Mouse (Mus musculus): ENCODE measurements around the gene Usp28. TPM values are rescaled to one million over a fixed set of nuclear protein-coding genes. Genes with fewer than 3 reads are reported as not detected.

Usp28 gene
- total RNA-seq, 2 experiments from 2014 or later, result 41.3 to 54.3 TPM

DNA sequence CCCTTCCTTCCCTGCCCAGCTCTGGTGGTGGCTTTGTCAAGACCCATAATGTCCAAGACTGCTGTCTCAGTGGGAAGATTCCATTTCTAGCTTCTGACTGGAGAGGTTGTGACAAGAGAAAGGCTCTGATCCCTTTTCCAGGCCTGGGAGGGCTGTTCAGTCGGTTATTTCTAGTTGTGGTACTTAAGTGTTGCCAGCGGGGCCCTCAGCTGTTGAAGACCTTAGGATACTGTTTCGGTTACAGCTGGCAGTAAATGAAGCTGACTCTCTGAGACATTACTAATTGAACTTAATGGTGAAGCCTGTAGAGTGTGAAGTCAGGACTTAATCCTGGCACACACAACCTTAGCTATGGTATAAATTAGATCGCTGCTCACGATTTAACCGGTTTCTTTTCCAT, 14.1 kb downstream of the Usp28 start:
- DNase-seq (ENCODE audit: low spot score in 2 of 2), result no peak
- intact Hi-C loops (cut with DNase I), result no loop called here

- no peak for DNase-seq (ENCODE audit: low spot score in 2 of 2)
- intact Hi-C loops (cut with DNase I), result no loop called here
Observed at GRCm38 (mm10) chr9:49015824-49016223, 30.6 kb downstream of the Usp28 start.

DNA sequence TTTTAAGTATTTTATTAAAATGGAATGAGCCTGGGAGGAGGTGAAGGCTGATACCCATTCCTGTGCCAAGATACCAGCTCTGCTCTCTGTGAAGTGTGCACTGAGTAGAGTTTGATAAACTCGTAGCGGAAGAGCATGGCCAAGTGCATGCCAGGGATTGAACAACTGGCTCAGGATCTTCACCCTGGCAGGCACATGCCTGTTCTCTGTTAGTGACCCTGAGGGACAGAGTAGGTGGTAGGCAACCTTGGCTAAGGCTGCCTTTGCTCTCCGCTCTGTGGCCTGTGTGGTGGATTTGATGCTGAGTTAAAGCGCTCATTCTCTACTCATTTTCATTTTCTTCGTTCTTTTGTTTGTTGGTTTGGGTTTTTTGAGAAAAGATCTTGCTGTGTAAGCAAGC, 36.1 kb downstream of the Usp28 start:
- no peak for DNase-seq (ENCODE audit: low spot score in 2 of 2)
- intact Hi-C loops (cut with DNase I), result no loop called here

GRCm38 (mm10) chr9:49023956-49024355, 38.8 kb downstream of the Usp28 start:
- DNase-seq (ENCODE audit: low spot score in 2 of 2), result no peak
- intact Hi-C loops (cut with DNase I), result no loop called here

DNA sequence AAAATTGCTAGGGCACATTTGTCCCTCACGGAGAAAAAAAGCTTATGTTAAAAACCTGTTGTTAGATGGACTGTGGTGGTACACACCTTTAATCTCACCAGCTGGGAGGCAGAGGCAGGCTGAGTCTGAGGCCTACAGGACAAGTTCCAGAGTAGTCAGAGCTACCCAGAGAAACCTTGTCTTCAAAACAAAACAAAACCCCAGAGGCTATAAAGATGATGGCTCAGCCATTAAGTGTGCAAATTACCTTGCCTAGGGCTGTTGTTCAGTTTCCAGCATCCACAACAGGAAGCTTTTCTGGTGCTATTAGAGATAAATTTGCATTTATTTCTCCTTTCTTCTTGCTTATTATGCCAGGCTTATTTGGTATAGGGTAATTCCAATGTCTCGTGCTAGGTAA, 39.4 kb downstream of the Usp28 start:
- DNase-seq (ENCODE audit: low spot score in 2 of 2), result no peak
- intact Hi-C loops (cut with DNase I), result no loop called here

DNA sequence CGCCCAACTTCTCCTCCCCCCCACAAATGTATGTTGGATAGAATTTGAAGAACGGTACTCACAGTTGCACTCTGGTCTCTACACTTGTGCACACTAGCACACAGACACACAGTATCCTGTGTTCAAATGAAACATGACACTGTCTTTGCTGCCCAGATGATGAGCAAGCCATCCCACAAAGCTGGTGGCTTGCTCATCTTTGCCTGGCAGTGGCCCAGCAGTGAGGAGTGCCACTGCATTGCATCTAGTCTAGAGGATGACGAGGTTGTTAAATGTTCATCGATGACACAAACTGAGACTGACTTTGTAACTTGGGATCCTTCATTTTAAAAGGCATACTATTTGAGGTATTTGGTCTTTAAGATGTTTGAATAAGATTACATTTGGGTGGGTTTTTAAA, 49.6 kb downstream of the Usp28 start:
- intact Hi-C loops (cut with DNase I), result no loop called here
- DNase-seq (ENCODE audit: low spot score in 2 of 2), result peak; percentile 11 to 69

- no peak for DNase-seq (ENCODE audit: low spot score in 2 of 2)
- intact Hi-C loops (cut with DNase I), result loop anchor here (1.0 to 10.0 kb wide), 2 partner anchors 156 to 405 kb away; no protein-coding TSS in a partner anchor
Observed at GRCm38 (mm10) chr9:49050901-49051300, 65.7 kb downstream of the Usp28 start.

DNA sequence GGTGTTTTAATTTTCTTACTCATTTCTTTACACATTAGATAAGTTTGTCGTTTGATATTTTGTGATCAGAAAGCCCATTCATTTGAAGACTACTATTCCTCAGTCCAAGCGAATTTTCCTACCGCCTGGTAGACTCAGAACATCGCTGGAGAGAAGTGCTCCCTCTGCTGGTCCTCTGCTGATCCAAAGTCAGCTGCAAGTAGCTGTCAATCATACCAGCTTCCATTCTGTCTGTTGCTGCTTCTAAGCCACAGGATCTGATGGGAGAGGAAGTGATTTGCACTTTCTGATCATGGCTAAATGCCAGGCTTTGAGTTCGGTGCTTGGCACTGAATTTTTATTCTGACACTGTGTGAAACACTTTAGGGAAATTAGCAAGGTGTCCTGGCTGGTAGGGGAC, 66.2 kb downstream of the Usp28 start:
- peak; percentile 62 to 73 for DNase-seq (ENCODE audit: low spot score in 2 of 2)
- intact Hi-C loops (cut with DNase I), result loop anchor here (1.0 to 10.0 kb wide), 2 partner anchors 157 to 405 kb away; no protein-coding TSS in a partner anchor

DNA sequence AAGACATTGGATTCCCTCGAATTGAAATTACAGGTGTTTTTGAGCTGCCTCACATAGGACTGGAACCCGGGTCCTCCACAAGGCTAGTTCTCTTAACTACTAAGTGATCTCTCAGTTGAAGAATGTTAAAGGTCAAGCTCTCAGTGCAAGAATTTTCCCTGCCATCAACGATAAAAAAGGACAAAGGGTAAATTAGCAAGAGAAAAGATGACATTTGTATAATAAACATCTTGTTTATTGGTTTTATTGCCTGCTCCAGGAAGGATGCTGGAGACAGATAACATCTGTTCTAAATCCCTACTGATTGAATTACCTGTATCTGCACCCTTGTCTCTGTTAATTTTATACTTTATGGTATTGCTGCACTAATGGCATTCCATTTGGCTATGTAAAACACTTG, 68.9 kb downstream of the Usp28 start:
- intact Hi-C loops (cut with DNase I), result loop anchor here (10.0 kb wide), 1 partner anchor 159 kb away; no protein-coding TSS in a partner anchor
- DNase-seq (ENCODE audit: low spot score in 2 of 2), result no peak

GRCm38 (mm10) chr9:49055333-49056205, 70.4 kb downstream of the Usp28 start, which contains the start of gene Zw10:
Gene Zw10 (plus strand): TSS chr9:49055613.
- DNase-seq (ENCODE audit: low spot score in 2 of 2), result peak; percentile 95 to 98
- intact Hi-C loops (cut with DNase I), result loop anchor here (10.0 kb wide), 1 partner anchor 161 kb away; no protein-coding TSS in a partner anchor

GRCm38 (mm10) chr9:49076847-49077246, 91.7 kb downstream of the Usp28 start:
- intact Hi-C loops (cut with DNase I), result no loop called here
- no peak for DNase-seq (ENCODE audit: low spot score in 2 of 2)

DNA sequence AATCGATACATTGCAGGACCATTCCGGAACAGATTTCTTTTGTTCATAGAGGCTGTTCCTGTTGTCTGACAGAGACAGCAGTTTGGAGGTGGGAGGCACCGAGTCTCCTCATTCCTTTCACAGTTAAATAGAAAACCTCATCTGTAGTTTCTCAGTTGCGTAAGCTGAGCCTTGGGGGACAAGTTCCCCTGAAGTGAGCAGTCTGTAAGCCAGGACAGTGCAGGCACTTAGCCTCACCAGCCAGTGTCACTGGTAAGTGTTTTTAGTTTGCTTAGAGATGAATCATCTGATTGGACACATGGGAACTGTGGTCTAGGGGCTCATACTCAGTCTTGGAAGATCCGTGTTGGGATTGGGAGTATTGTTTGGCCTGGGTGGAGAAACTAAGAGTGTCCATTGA, 95.9 kb downstream of the Usp28 start, which contains the start of gene Tmprss5:
Tmprss5 (plus strand) TSS at position 154 of the 400 bp plus-strand sequence.
- DNase-seq (ENCODE audit: low spot score in 2 of 2), result no peak
- intact Hi-C loops (cut with DNase I), result loop anchor here (1.0 to 5.0 kb wide), 2 partner anchors 166 to 408 kb away; no protein-coding TSS in a partner anchor

- DNase-seq (ENCODE audit: low spot score in 2 of 2), result peak; percentile 79
- intact Hi-C loops (cut with DNase I), result loop anchor here (1.0 to 5.0 kb wide), 2 partner anchors 166 to 408 kb away; no protein-coding TSS in a partner anchor
Observed at GRCm38 (mm10) chr9:49081561-49081960, 96.4 kb downstream of the Usp28 start.

DNA sequence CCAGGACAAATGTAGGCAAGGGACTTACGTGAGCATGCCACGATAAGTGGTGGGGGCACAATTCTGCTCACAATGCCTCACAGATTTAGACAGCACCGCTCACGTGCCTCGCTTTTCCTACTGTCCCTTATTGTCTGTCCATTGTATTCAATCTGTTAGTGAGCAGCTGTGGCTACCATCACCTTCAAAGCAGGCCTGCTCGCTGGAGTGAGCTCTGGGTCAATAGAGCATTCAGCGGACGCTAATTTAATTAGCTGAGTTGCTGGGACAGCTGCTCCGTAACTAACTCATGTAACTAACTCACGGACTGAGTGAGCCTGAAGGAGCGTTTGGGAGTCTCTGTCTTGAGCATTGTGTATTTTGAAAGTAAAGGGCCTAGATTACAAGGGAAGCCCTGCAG, 102.1 kb downstream of the Usp28 start:
- intact Hi-C loops (cut with DNase I), result no loop called here
- no peak for DNase-seq (ENCODE audit: low spot score in 2 of 2)

Other genes starting within 250 kb of the Usp28 start
- gene Zbtb16, start 149.2 kb upstream of the Usp28 start, total RNA-seq (2021), result 10 to 100 TPM; 71.7 to 73.7 TPM
- gene Htr3a, start 74.3 kb upstream of the Usp28 start, total RNA-seq (2021), result 10 to 100 TPM in 1 of 2 experiments, 1 to 10 TPM in 1; 7.4 to 10.1 TPM
- gene Htr3b, start 20.4 kb upstream of the Usp28 start, total RNA-seq (2021), result not detected
- gene Zw10, start 70.2 kb downstream of the Usp28 start, total RNA-seq (2021), result 10 to 100 TPM; 15.9 to 17.6 TPM
- under 1 TPM in 1 of 2 experiments, not detected in 1; 0.80 TPM for gene Tmprss5, start 95.9 kb downstream of the Usp28 start, total RNA-seq (2021)

Data from left cerebral cortex, postnatal 25 days (tissue).